18 mouse cellular contexts compared by ENCODE assay signal in the genomic region with DNA sequence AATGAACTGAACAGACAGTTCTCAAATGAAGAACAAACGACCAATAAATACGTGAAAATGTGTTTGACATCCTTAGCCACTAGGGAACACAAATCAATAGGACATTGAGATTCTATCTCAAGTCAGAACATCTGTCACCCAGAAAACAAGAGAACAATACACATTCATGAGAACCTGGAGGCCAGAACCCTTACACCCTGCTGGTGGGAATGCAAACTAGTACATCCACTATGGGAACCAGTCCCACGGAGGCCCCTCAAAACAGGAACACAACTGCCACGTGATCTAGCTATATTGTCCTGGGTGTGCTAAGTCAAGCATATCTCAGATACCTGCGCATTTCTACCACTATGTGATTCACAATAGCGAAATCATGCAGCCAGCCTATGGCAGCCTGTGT.
"Had no signal": no experiment of that assay in that cellular context is flagged by ENCODE, and none has a peak within 500 bp of the region (broad histone marks: within the 10 kb centered on the region; RNA-seq: fewer than 3 reads in every experiment).

No protein-coding gene starts in this region.

- H3K27ac ChIP-seq: kidney, postnatal 0 days; liver, embryonic 13.5 days; midbrain, embryonic 12.5 days; midbrain, embryonic 15.5 days; neural tube, embryonic 12.5 days; neural tube, embryonic 15.5 days; stomach, embryonic 15.5 days had no signal

- H3K4me1 ChIP-seq: liver, embryonic 13.5 days; midbrain, embryonic 12.5 days; midbrain, embryonic 15.5 days; neural tube, embryonic 12.5 days; neural tube, embryonic 15.5 days; stomach, embryonic 15.5 days had no signal

- H3K27me3 ChIP-seq: liver, embryonic 13.5 days; midbrain, embryonic 12.5 days; midbrain, embryonic 15.5 days; neural tube, embryonic 12.5 days; neural tube, embryonic 15.5 days; stomach, embryonic 15.5 days had no signal

- DNase-seq: kidney, adult 2 months; kidney, postnatal 25 days; liver, embryonic 13.5 days; lung, adult 2 months; lung, postnatal 14 days; lung, postnatal 4 days; right cerebral cortex, adult 18-20 months; right cerebral cortex, postnatal 25 days; spleen, adult 18-20 months; thymus, adult 2 months; thymus, postnatal 14 days; thymus, postnatal 4 days had no signal

- H3K4me3 ChIP-seq: liver, embryonic 13.5 days; midbrain, embryonic 12.5 days; midbrain, embryonic 15.5 days; neural tube, embryonic 12.5 days; neural tube, embryonic 15.5 days; stomach, embryonic 15.5 days had no signal

- H3K36me3 ChIP-seq: liver, embryonic 13.5 days; midbrain, embryonic 12.5 days; midbrain, embryonic 15.5 days; neural tube, embryonic 12.5 days; neural tube, embryonic 15.5 days; stomach, embryonic 15.5 days had no signal
